In genomic region chr11:97140811-97141210, GRCm38 (mm10) we compare ENCODE assay signal across 26 mouse cellular contexts. TPM values are rescaled to one million over a fixed set of nuclear protein-coding genes. Genes with fewer than 3 reads are reported as not detected.
A peak's percentile ranks its signal among the peaks of the same experiment; 100 is the strongest.
DNase-seq lines count a peak whose midpoint lies in the region; ATAC-seq lines count a peak whose summit lies in the region.
"Had no signal": no experiment of that assay in that cellular context is flagged by ENCODE, and none has a peak within 500 bp of the region (broad histone marks: within the 10 kb centered on the region; RNA-seq: fewer than 3 reads in every experiment).

No protein-coding gene starts in this region.

- H3K4me3 ChIP-seq in hindbrain, embryonic 11.5 days (ENCODE audit: low read depth, low read length) = no peak overlapping the region
- H3K4me3 ChIP-seq in intestine, embryonic 15.5 days (replicated peaks) = no peak overlapping the region
- H3K4me3 ChIP-seq: heart, embryonic 13.5 days; layer of hippocampus, adult 2 months; left cerebral cortex, adult 2 months had no signal

- ATAC-seq in activated CD4-positive, CD25-positive, alpha-beta regulatory T cell, adult 4 months = peak; percentile 79
- no peak for ATAC-seq in hindbrain, embryonic 11.5 days (ENCODE audit: low FRiP score)
- no peak for ATAC-seq in intestine, embryonic 15.5 days
- ATAC-seq: forebrain, embryonic 16.5 days; midbrain, embryonic 16.5 days had no signal

- no peaks in the 10 kb centered on the region for H3K36me3 ChIP-seq in hindbrain, embryonic 11.5 days (ENCODE audit: control insufficient read depth, insufficient read depth, low read length)
- peaks cover 5% of the 10 kb centered on the region; the same call in 1 of the 2 replicates for H3K36me3 ChIP-seq in intestine, embryonic 15.5 days

- H3K9ac ChIP-seq in hindbrain, embryonic 11.5 days (ENCODE audit: low read depth, low read length) = no peak overlapping the region
- H3K9ac ChIP-seq in intestine, embryonic 15.5 days = no peak overlapping the region
- H3K9ac ChIP-seq: heart, embryonic 13.5 days; hindbrain, embryonic 14.5 days had no signal

- no peaks in the 10 kb centered on the region for H3K9me3 ChIP-seq in hindbrain, embryonic 11.5 days (ENCODE audit: control insufficient read depth, low read length)
- no peaks in the 10 kb centered on the region for H3K9me3 ChIP-seq in intestine, embryonic 15.5 days
- H3K9me3 ChIP-seq: heart, embryonic 13.5 days had no signal

- no peak overlapping the region for H3K4me2 ChIP-seq in hindbrain, embryonic 11.5 days (replicated peaks; ENCODE audit: low read depth, low read length)
- H3K4me2 ChIP-seq in intestine, embryonic 15.5 days (replicated peaks) = no peak overlapping the region
- H3K4me2 ChIP-seq: heart, embryonic 13.5 days; hindbrain, embryonic 14.5 days had no signal

- no peak overlapping the region for H3K27ac ChIP-seq in hindbrain, embryonic 11.5 days (ENCODE audit: low read depth, low read length)
- H3K27ac ChIP-seq in intestine, embryonic 15.5 days = no peak overlapping the region
- H3K27ac ChIP-seq: heart, embryonic 13.5 days; hindbrain, embryonic 14.5 days; layer of hippocampus, adult 2 months; left cerebral cortex, adult 2 months had no signal

- peak; percentile 56 to 64 for DNase-seq in spleen, postnatal 36 days (ENCODE audit: low spot score in 2 of 2)
- no peak for DNase-seq in spleen, adult 18-20 months
- peak; percentile 64 for DNase-seq in CD4-positive, CD25-positive, alpha-beta regulatory T cell, adult 2 months (ENCODE audit: low read depth, low spot score)
- peak; percentile 62 to 68 for DNase-seq in natural killer cell, adult 2 months (ENCODE audit: low spot score in 2 of 2)
- no peak for DNase-seq in hindbrain, embryonic 11.5 days (ENCODE audit: low spot score)
- no peak for DNase-seq in gastrocnemius, adult 8-10 months (ENCODE audit: low spot score in 2 of 2)
- DNase-seq: adrenal gland, postnatal 10 days; cerebellum, adult 11-12 months; cerebellum, postnatal 25 days; embryo, embryonic 11 days; kidney, adult 18-20 months; kidney, postnatal 14 days; left cerebral cortex, postnatal 4 days; liver; lung, postnatal 10 days; right cerebral cortex, postnatal 25 days had no signal

- peaks cover 15% of the 10 kb centered on the region for H3K4me1 ChIP-seq in hindbrain, embryonic 11.5 days (replicated peaks; ENCODE audit: control insufficient read depth, insufficient read depth, low read length)
- peaks cover 10% of the 10 kb centered on the region; the same call in 1 of the 2 replicates for H3K4me1 ChIP-seq in intestine, embryonic 15.5 days (replicated peaks)

- peaks cover 15% of the 10 kb centered on the region for H3K27me3 ChIP-seq in hindbrain, embryonic 11.5 days (ENCODE audit: control insufficient read depth, insufficient read depth, low read length)
- H3K27me3 ChIP-seq in intestine, embryonic 15.5 days (replicated peaks) = peaks cover 39% of the 10 kb centered on the region

- WGBS in hindbrain, embryonic 11.5 days = 83% methylated on average over 4 of the region's 4 CpGs
- WGBS in intestine, embryonic 15.5 days = 62% methylated on average over 4 of the region's 4 CpGs

RNA-seq across cellular contexts. Expression of gene Tbkbp1, which starts 10.5 kb away (rescaled TPM):
- under 1 TPM in 1 of 2 experiments, not detected in 1; 0.37 TPM for polyA plus RNA-seq in activated CD4-positive, CD25-positive, alpha-beta regulatory T cell, adult 4 months (2017; shearing (Covaris generic))
- 3.9 and 4.2 TPM in 2 replicates for polyA plus RNA-seq in hindbrain, embryonic 11.5 days (2014; fragmentation: Nextera tagmentation; extraction: Ambion mirVana)
- 3.8 and 4.2 TPM in 2 replicates for polyA plus RNA-seq in intestine, embryonic 15.5 days (2015; fragmentation: Nextera tagmentation; extraction: Ambion mirVana)
- 1 to 10 TPM; 2.5 to 8.7 (median 5.1) TPM for total RNA-seq in gastrocnemius, adult 8-10 months (2022)

RNA-seq across cellular contexts. Expression of gene Tbx21, which starts 25.7 kb away (rescaled TPM):
- polyA plus RNA-seq in activated CD4-positive, CD25-positive, alpha-beta regulatory T cell, adult 4 months (2017; shearing (Covaris generic)) = 1 to 10 TPM; 4.5 to 5.6 TPM
- polyA plus RNA-seq in hindbrain, embryonic 11.5 days (2014; fragmentation: Nextera tagmentation; extraction: Ambion mirVana) = 0.11 and 0.23 TPM in 2 replicates
- polyA plus RNA-seq in intestine, embryonic 15.5 days (2015; fragmentation: Nextera tagmentation; extraction: Ambion mirVana) = 0.24 and 0.25 TPM in 2 replicates
- total RNA-seq in gastrocnemius, adult 8-10 months (2022) = under 1 TPM; 0.19 to 0.58 (median 0.39) TPM
- total RNA-seq: heart, postnatal 25 days; MEL had no signal
- polyA plus RNA-seq: heart, embryonic 13.5 days; hindbrain, embryonic 14.5 days had no signal

RNA-seq across cellular contexts. Expression of gene Kpnb1, which starts 46.9 kb away (rescaled TPM):
- polyA plus RNA-seq in activated CD4-positive, CD25-positive, alpha-beta regulatory T cell, adult 4 months (2017; shearing (Covaris generic)) = 10 to 100 TPM; 28.8 to 40.6 TPM
- polyA plus RNA-seq in hindbrain, embryonic 11.5 days (2014; fragmentation: Nextera tagmentation; extraction: Ambion mirVana) = 94.9 and 99.7 TPM in 2 replicates
- 49.2 and 49.4 TPM in 2 replicates for polyA plus RNA-seq in intestine, embryonic 15.5 days (2015; fragmentation: Nextera tagmentation; extraction: Ambion mirVana)
- 10 to 100 TPM; 44.0 to 55.2 (median 46.2) TPM for total RNA-seq in gastrocnemius, adult 8-10 months (2022)

Comparison
In these comparisons a context has a peak if more than half of its experiments do, and no peak if none do; other contexts are left out.
1. DNase-seq: peak in spleen, postnatal 36 days (2 of 2), CD4-positive, CD25-positive, alpha-beta regulatory T cell, adult 2 months (single experiment) and natural killer cell, adult 2 months (2 of 2); none in spleen, adult 18-20 months (0 of 2), hindbrain, embryonic 11.5 days (single experiment) and gastrocnemius, adult 8-10 months (0 of 2).